Mouse (Mus musculus): Measurements from ENCODE around the gene Pabpn1l. TPM values are rescaled to one million over a fixed set of nuclear protein-coding genes. Genes with fewer than 3 reads are reported as not detected.

The Pabpn1l gene
- polyA plus RNA-seq, 1 experiment from 2014 or later, result not detected

DNA sequence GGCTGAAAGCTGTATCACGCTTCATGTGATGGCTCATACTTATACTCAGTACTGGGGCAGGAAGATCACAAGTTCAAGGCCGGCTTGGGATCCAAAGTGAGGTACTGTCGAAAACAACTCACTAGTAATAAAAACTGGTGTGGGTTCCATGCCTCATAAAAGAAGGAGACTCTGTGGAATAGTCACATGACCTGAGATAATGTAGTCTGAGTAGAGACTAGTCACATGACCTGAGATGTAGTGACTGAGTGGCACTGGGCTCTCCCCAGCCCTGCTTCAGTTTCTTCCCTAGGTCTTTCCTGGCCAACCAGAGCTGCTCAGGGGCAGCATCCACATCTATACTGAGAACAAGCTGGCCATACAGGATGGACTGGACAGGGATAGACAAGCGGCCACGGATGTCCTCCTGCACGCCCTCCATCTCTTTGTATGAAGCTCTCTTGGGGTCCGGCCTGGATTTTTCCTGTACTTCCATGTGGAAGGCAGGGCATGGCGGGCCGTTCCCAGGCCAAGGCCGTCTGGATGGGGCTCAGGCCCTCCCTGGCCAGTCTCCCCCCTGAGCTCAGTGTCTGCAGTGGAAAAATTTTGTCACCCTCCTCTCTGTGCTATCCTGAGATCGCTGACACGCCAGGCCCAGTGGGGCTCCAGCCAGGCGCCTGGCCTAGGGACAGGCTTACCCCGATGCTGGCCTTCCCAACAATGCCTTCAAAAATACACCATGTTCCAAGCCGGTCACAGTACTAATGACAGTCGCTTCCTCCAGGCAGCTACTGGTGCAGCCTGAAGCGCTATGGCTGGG is 1.5 kb upstream of the Pabpn1l start:
- H3K4me1 ChIP-seq (ENCODE audit: control insufficient read depth, insufficient read depth, low read length), result peaks cover 14% of the 10 kb centered on the region
- H3K9me3 ChIP-seq (ENCODE audit: control insufficient read depth, low read length), result no peaks in the 10 kb centered on the region
- H3K27ac ChIP-seq (replicated peaks; ENCODE audit: low read depth, low read length), result no peak overlapping the region
- H3K36me3 ChIP-seq (ENCODE audit: control insufficient read depth, insufficient read depth, low read length), result no peaks in the 10 kb centered on the region
- ATAC-seq (ENCODE audit: insufficient number of reproducible peaks, low FRiP score, low TSS enrichment, low read depth) (no peak), DNase-seq (ENCODE audit: low spot score) (no peak)
- H3K4me3 ChIP-seq (ENCODE audit: low read depth, low read length), result no peak overlapping the region
- H3K27me3 ChIP-seq (ENCODE audit: control insufficient read depth, insufficient read depth, low read length), result no peaks in the 10 kb centered on the region
- WGBS, result 91% methylated on average over 17 of the region's 17 CpGs
- H3K4me2 ChIP-seq (ENCODE audit: low read depth, severe bottlenecking), result no peak overlapping the region
- no peak overlapping the region for H3K9ac ChIP-seq (ENCODE audit: low read length)

DNA sequence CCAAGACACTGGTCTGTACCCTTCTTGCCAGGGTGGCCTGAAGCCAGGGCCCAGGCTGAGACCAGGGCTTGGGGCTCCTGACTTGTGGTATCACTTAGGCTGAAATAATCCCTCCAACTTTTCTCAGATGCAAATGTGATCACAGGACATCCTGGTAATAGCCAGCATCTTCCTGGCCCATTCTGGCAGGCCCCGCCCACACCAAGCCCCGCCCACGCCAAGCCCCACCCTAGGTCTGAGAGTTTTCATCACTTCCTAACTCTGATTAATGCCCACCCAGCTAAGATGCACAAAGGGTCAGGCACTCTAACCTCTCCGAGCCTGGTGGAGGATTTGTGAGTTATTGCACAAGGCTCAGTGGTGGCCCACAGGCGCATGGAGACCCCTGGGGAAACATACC is 2.1 kb downstream of the Pabpn1l start:
- ATAC-seq (ENCODE audit: insufficient number of reproducible peaks, low FRiP score, low TSS enrichment, low read depth) (no peak), DNase-seq (ENCODE audit: low spot score) (no peak)
- Histone ChIP-seq H3K27me3 (ENCODE audit: control insufficient read depth, insufficient read depth, low read length) (no peaks in the 10 kb centered on the region), H3K27ac (replicated peaks; ENCODE audit: low read depth, low read length) (no peak overlapping the region), H3K9ac (ENCODE audit: low read length) (no peak overlapping the region), H3K36me3 (ENCODE audit: control insufficient read depth, insufficient read depth, low read length) (no peaks in the 10 kb centered on the region), H3K4me2 (ENCODE audit: low read depth, severe bottlenecking) (no peak overlapping the region), H3K9me3 (ENCODE audit: control insufficient read depth, low read length) (no peaks in the 10 kb centered on the region), H3K4me1 (ENCODE audit: control insufficient read depth, insufficient read depth, low read length) (peaks cover 17% of the 10 kb centered on the region), H3K4me3 (ENCODE audit: low read depth, low read length) (no peak overlapping the region)
- 27% methylated on average over 5 of the region's 5 CpGs for WGBS

DNA sequence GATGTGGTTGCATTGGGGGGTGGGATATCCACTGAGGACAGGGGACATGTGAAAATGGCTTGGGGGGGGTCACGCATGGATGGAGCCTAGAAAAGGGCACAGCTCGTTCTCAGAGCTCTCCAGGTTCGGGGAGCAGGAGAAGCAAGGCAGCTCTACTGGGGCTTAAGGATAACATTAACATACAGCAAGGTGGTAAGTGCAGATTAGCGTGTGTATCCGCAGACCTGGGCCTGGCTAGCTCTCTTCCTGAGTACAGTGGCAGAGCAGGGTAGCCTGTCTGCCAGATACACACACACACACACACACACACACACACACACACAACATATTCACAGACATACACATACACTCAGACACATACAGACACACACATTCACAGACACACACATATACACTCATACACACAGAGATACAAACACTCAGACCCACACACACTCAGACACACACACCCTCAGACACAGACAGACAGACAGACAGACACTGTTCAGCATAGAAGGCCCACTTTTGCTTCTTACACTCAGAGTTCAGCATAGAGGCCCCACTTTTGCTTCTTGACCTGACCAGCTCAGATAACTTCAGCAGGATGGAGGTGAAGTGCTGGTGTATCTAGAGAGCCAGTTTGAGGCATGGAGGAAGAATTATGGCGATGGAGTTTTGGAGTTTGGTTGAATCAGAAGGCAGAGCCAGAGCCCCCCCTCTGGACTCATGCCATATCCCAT is 3.7 kb downstream of the Pabpn1l start:
- H3K27ac ChIP-seq (replicated peaks; ENCODE audit: low read depth, low read length), result no peak overlapping the region

DNA sequence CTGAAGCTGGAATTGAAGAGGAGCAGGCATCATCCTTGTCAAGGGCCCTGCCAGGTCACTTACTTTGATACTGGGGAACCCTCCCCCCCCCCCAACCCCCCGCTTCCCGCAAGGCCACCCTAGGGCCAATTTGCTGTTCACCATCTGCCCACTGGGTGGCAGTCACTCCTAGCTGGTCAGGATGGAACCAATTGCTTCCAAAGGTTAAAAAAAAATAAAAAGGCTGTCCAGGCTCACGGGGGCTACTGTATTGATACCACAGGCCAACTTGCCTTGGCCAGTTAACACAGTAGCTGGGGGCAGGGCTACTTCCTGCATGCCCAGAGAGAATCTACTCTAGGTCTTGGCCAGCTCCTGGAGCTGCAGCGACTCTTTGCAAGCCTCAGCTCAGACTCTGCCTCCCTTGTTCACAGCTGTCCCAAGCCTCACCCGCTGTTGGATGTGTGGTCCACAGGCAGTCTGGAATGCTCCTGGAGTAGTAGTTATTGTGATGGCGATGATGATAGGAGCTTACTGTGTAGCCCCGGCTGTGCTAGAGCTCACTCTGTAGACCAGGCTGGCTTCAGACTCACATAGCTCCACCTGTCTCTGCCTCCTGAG is 4.5 kb downstream of the Pabpn1l start:
- Histone ChIP-seq H3K9me3 (ENCODE audit: control insufficient read depth, low read length) (no peaks in the 10 kb centered on the region), H3K36me3 (ENCODE audit: control insufficient read depth, insufficient read depth, low read length) (no peaks in the 10 kb centered on the region), H3K27ac (replicated peaks; ENCODE audit: low read depth, low read length) (no peak overlapping the region), H3K4me2 (ENCODE audit: low read depth, severe bottlenecking) (no peak overlapping the region), H3K9ac (ENCODE audit: low read length) (peak overlapping the region; percentile 7; the same call in 1 of the 2 replicates), H3K4me1 (ENCODE audit: control insufficient read depth, insufficient read depth, low read length) (peaks cover 17% of the 10 kb centered on the region), H3K27me3 (ENCODE audit: control insufficient read depth, insufficient read depth, low read length) (no peaks in the 10 kb centered on the region), H3K4me3 (ENCODE audit: low read depth, low read length) (no peak overlapping the region)
- DNase-seq (ENCODE audit: low spot score) (peak; percentile 95), ATAC-seq (ENCODE audit: insufficient number of reproducible peaks, low FRiP score, low TSS enrichment, low read depth) (no peak)
- WGBS, result 30% methylated on average over 5 of the region's 7 CpGs

More for the DNA sequence above, 3.7 kb downstream of the Pabpn1l start:
- H3K4me3 ChIP-seq (ENCODE audit: low read depth, low read length), result no peak overlapping the region
- H3K4me2 ChIP-seq (ENCODE audit: low read depth, severe bottlenecking), result no peak overlapping the region
- no peaks in the 10 kb centered on the region for H3K36me3 ChIP-seq (ENCODE audit: control insufficient read depth, insufficient read depth, low read length)
- DNase-seq (ENCODE audit: low spot score) (no peak), ATAC-seq (ENCODE audit: insufficient number of reproducible peaks, low FRiP score, low TSS enrichment, low read depth) (no peak)
- H3K9me3 ChIP-seq (ENCODE audit: control insufficient read depth, low read length), result no peaks in the 10 kb centered on the region
- no peaks in the 10 kb centered on the region for H3K27me3 ChIP-seq (ENCODE audit: control insufficient read depth, insufficient read depth, low read length)
- 82% methylated on average over 6 of the region's 6 CpGs for WGBS
- H3K4me1 ChIP-seq (ENCODE audit: control insufficient read depth, insufficient read depth, low read length), result peaks cover 17% of the 10 kb centered on the region
- H3K9ac ChIP-seq (ENCODE audit: low read length), result no peak overlapping the region

DNA sequence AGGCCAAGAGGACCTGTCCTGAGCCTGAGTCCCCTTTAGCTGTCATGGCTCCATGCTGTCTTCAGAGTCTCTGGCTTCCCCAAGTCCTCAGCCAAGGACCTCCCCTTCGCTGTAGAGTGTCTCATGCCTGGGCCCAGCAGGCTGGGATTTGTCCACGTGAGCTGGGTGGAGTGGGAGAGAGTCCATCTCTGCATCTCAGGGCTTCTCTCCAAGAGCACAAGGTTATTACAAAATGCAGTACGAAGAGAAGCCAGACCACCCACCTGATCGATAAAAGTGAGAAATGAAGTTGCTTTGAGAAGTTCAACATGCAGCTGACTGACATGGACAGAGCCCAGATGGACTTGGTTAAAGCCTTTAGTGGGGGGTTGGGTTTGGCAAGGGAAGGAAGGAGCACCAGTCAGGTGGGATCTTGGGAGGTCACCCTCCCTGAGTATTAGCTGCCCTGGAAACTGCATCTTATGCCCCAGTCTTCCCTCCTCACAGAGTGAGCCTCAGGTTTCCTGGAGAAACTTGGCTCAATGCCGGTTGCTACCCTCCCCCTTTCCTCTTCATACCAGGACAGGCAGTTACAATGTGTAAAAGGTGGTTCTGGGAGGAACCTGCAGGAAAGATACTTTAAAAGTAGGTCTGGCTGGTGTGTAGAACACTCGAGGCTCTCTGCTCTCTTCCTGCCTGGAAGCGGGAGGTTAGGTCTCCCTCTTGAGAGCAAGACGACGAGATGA is 6.2 kb downstream of the Pabpn1l start:
- Histone ChIP-seq H3K27me3 (ENCODE audit: control insufficient read depth, insufficient read depth, low read length) (no peaks in the 10 kb centered on the region), H3K27ac (replicated peaks; ENCODE audit: low read depth, low read length) (no peak overlapping the region), H3K4me1 (ENCODE audit: control insufficient read depth, insufficient read depth, low read length) (peaks cover 21% of the 10 kb centered on the region), H3K4me3 (ENCODE audit: low read depth, low read length) (no peak overlapping the region), H3K9me3 (ENCODE audit: control insufficient read depth, low read length) (no peaks in the 10 kb centered on the region), H3K36me3 (ENCODE audit: control insufficient read depth, insufficient read depth, low read length) (no peaks in the 10 kb centered on the region), H3K4me2 (ENCODE audit: low read depth, severe bottlenecking) (no peak overlapping the region), H3K9ac (ENCODE audit: low read length) (no peak overlapping the region)
- DNase-seq (ENCODE audit: low spot score) (no peak), ATAC-seq (ENCODE audit: insufficient number of reproducible peaks, low FRiP score, low TSS enrichment, low read depth) (no peak)
- WGBS, result 68% methylated on average over 9 of the region's 9 CpGs

DNA sequence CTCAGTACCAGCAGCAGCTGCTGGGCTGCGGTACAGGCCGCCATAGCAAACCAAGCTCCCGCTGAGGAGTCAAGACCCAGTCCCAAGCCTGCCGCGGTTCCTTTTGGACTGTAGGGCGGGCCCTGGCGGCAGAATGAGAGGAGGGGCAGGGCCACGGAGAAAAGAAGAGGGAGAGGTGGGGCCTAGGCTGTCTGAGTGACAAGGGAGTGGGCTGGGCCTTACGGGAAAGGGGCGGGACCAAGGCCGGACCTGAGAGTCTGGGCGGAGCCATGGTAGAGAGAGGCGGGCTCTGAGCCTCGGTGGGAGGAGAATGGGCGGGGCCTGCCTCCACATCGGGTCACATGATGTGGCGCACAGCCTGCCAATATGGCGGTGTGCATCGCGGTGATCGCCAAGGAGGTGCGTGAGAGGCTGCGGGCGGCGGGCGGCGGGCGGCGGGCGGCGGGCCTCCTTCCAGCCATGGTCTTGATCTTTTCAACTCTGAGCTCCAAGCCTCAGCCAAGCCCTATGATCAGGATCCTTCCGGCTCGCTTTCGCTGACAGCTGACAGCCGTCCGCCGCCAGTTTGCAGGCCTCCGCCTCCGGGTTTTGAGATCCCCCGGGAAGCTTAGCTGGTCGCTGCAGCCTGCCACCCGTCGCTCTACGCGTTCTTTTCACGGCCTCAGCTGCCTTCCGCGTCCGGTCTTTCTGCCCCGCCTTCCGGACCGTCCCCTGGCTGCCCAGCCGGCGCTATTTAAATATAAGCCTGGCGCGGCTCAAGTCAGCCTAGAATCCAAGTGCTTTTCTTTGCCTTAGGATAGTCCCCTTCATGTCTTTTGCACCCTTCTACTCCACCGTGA is 11.0 kb downstream of the Pabpn1l start, which contains the start of the genes Galns and Trappc2l:
Gene Galns (minus strand): TSS at position 169 of the 839 bp plus-strand sequence.
Gene Trappc2l (plus strand): TSS at position 346 of the 839 bp plus-strand sequence.
- peaks cover 4% of the 10 kb centered on the region; the same call in 1 of the 2 replicates for H3K4me1 ChIP-seq (ENCODE audit: control insufficient read depth, insufficient read depth, low read length)
- peak; percentile 96 for ATAC-seq (ENCODE audit: insufficient number of reproducible peaks, low FRiP score, low TSS enrichment, low read depth)
- no peaks in the 10 kb centered on the region for H3K27me3 ChIP-seq (ENCODE audit: control insufficient read depth, insufficient read depth, low read length)
- peak; percentile 98 for DNase-seq (ENCODE audit: low spot score)
- peak within 1 kb of the TSS; percentile 91 for H3K4me2 ChIP-seq (ENCODE audit: low read depth, severe bottlenecking)
- whole genome bisulfite sequencing, result under 1% methylated on average over 57 of the region's 57 CpGs
- H3K4me3 ChIP-seq (ENCODE audit: low read depth, low read length), result peak within 1 kb of the TSS; percentile 66
- no peaks in the 10 kb centered on the region for H3K9me3 ChIP-seq (ENCODE audit: control insufficient read depth, low read length)
- no peaks in the 10 kb centered on the region for H3K36me3 ChIP-seq (ENCODE audit: control insufficient read depth, insufficient read depth, low read length)
- H3K27ac ChIP-seq (replicated peaks; ENCODE audit: low read depth, low read length), result peak within 1 kb of the TSS; percentile 37; the same call in 1 of the 2 replicates
- H3K9ac ChIP-seq (ENCODE audit: low read length), result peak within 1 kb of the TSS; percentile 67

DNA sequence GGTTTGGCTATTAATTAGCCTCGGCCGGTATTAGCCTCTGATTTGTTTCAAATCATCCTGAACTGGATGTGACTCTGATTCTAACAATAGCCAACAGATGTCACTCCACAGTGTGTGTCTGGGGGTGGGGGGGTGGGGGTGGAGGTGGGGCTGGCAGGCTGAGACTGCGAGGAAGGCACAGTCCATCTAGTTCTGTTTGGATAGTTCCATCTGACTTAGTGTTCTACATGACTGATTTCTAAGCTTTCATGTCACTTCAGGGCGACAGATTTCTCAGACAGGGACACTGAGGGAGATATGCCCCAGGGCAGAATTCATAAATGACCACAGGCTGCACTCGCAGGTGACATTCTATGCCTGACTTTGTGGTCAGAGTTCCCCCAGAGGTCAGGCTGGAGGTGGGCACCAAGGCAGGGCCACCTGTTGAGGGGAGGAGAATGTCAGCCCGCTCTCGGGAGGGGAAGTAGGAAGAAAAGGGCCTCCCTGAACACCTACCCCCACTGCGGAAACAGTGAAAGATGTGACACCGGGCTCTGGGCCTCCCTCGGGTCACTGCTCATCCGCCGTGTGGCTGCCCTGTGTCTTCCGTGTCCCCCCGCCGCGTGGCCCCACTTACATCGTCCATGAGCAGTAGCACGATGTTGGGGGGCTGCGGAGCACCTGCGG is 11.8 kb downstream of the Pabpn1l start:
- no peak for DNase-seq (ENCODE audit: low spot score)
- WGBS, result 7% methylated on average over 19 of the region's 20 CpGs
- Histone ChIP-seq H3K9me3 (ENCODE audit: control insufficient read depth, low read length) (no peaks in the 10 kb centered on the region), H3K27me3 (ENCODE audit: control insufficient read depth, insufficient read depth, low read length) (no peaks in the 10 kb centered on the region), H3K4me1 (ENCODE audit: control insufficient read depth, insufficient read depth, low read length) (peaks cover 4% of the 10 kb centered on the region; the same call in 1 of the 2 replicates), H3K36me3 (ENCODE audit: control insufficient read depth, insufficient read depth, low read length) (no peaks in the 10 kb centered on the region), H3K27ac (replicated peaks; ENCODE audit: low read depth, low read length) (no peak overlapping the region; the same call in 1 of the 2 replicates), H3K4me3 (ENCODE audit: low read depth, low read length) (peak overlapping the region; percentile 66), H3K9ac (ENCODE audit: low read length) (peak overlapping the region; percentile 67), H3K4me2 (ENCODE audit: low read depth, severe bottlenecking) (peak overlapping the region; percentile 91)
- peak; percentile 66 for ATAC-seq (ENCODE audit: insufficient number of reproducible peaks, low FRiP score, low TSS enrichment, low read depth)

All from limb, embryonic 11.5 days (tissue).